Mouse (Mus musculus) layer of hippocampus, adult 2 months (tissue): ENCODE measurements around the gene Spi1. TPM values are rescaled to one million over a fixed set of nuclear protein-coding genes. Genes with fewer than 3 reads are reported as not detected.

Source experiments
- DNase-seq, 2 experiments: peaks; one replicate each; pipeline ENCODE4 v3.0.0; 2022; ENCODE audit warnings: low spot score in 2 of 2
- H3K27ac ChIP-seq: fragments of 200-600 bp; 2 replicates; pipeline ENCODE4 v1.8.1; 2022
- H3K4me3 ChIP-seq: fragments of 200-600 bp; 2 replicates; pipeline ENCODE4 v1.8.1; 2022; ENCODE audit warnings: mild to moderate bottlenecking
- CTCF ChIP-seq: fragments of 200-600 bp; conservative IDR thresholded peaks from 2 replicates; pipeline ENCODE4 v1.8.1; 2022; ENCODE audit warnings: antibody characterized with exemption, mild to moderate bottlenecking, moderate library complexity
- total RNA-seq, 2 experiments: library from RNA; stranded (reverse); gene quantifications; 2 replicates each; pipeline ENCODE4 v1.2.3; 2021

Spi1 gene
- total RNA-seq, 2 experiments from 2014 or later: 2.4 to 5.4 TPM

- DNase-seq: no peak
- H3K4me3 ChIP-seq: no peak overlapping the region
- no peak overlapping the region for H3K27ac ChIP-seq
- no peak for TF ChIP-seq CTCF
These were observed 71.9 kb downstream of the Spi1 start for GRCm38 (mm10) chr2:91154091-91154490.

GRCm38 (mm10) chr2:91157002-91157752 lies 75.0 kb downstream of the Spi1 start:
- no peak overlapping the region for H3K4me3 ChIP-seq
- no peak for TF ChIP-seq CTCF
- DNase-seq: no peak
- no peak overlapping the region for H3K27ac ChIP-seq

GRCm38 (mm10) chr2:91160591-91160990 lies 78.4 kb downstream of the Spi1 start:
- no peak for DNase-seq
- no peak for TF ChIP-seq CTCF
- no peak overlapping the region for H3K27ac ChIP-seq
- no peak overlapping the region for H3K4me3 ChIP-seq

GRCm38 (mm10) chr2:91162952-91163351 lies 80.8 kb downstream of the Spi1 start:
- no peak overlapping the region for H3K4me3 ChIP-seq
- TF ChIP-seq CTCF: no peak
- H3K27ac ChIP-seq: no peak overlapping the region
- DNase-seq: no peak

GRCm38 (mm10) chr2:91163532-91163931 lies 81.3 kb downstream of the Spi1 start:
- no peak for TF ChIP-seq CTCF
- DNase-seq: no peak
- H3K27ac ChIP-seq: no peak overlapping the region
- H3K4me3 ChIP-seq: no peak overlapping the region

- no peak for TF ChIP-seq CTCF
- no peak for DNase-seq
- Histone ChIP-seq H3K27ac (no peak overlapping the region), H3K4me3 (no peak overlapping the region)
These were observed 82.8 kb downstream of the Spi1 start for GRCm38 (mm10) chr2:91164991-91165390.

Other genes starting within 250 kb of the Spi1 start
- 100 to 1,000 TPM; 114 to 129 TPM for gene Mtch2, start 235.2 kb upstream of the Spi1 start, total RNA-seq
- 100 to 1,000 TPM; 184 to 200 TPM for gene C1qtnf4, start 196.5 kb upstream of the Spi1 start, total RNA-seq
- gene Kbtbd4, start 177.7 kb upstream of the Spi1 start, total RNA-seq: 10 to 100 TPM; 38.1 to 39.5 TPM
- gene Ndufs3, start 177.6 kb upstream of the Spi1 start, total RNA-seq: 100 to 1,000 TPM; 224 to 255 TPM
- 100 to 1,000 TPM; 145 to 147 TPM for gene Celf1, start 142.0 kb upstream of the Spi1 start, total RNA-seq
- under 1 TPM in 1 of 2 experiments, not detected in 1; 0.31 TPM for gene Rapsn, start 46.8 kb upstream of the Spi1 start, total RNA-seq
- 100 to 1,000 TPM; 203 to 215 TPM for gene Psmc3, start 28.4 kb upstream of the Spi1 start, total RNA-seq
- gene Slc39a13, start 12.0 kb upstream of the Spi1 start, total RNA-seq: 10 to 100 TPM; 33.7 to 37.3 TPM
- under 1 TPM in 1 of 2 experiments, not detected in 1; 0.07 TPM for gene Mybpc3, start 35.8 kb downstream of the Spi1 start, total RNA-seq
- 100 to 1,000 TPM; 250 to 258 TPM for gene Madd, start 101.4 kb downstream of the Spi1 start, total RNA-seq
- gene Nr1h3, start 120.4 kb downstream of the Spi1 start, total RNA-seq: 1 to 10 TPM; 4.5 to 5.9 TPM
- 10 to 100 TPM; 50.5 to 57.5 TPM for gene Acp2, start 120.5 kb downstream of the Spi1 start, total RNA-seq
- gene Ddb2, start 154.6 kb downstream of the Spi1 start, total RNA-seq: 10 to 100 TPM; 12.9 to 13.1 TPM
- gene Pacsin3, start 173.6 kb downstream of the Spi1 start, total RNA-seq: 10 to 100 TPM; 25.6 to 27.6 TPM
- 10 to 100 TPM; 75.6 to 81.3 TPM for gene Arfgap2, start 182.6 kb downstream of the Spi1 start, total RNA-seq